Mouse (Mus musculus): ENCODE measurements around the gene Esrrg. TPM values are rescaled to one million over a fixed set of nuclear protein-coding genes. Genes with fewer than 3 reads are reported as not detected.

Gene Esrrg
- total and polyA plus RNA-seq, 3 experiments: not detected

DNA sequence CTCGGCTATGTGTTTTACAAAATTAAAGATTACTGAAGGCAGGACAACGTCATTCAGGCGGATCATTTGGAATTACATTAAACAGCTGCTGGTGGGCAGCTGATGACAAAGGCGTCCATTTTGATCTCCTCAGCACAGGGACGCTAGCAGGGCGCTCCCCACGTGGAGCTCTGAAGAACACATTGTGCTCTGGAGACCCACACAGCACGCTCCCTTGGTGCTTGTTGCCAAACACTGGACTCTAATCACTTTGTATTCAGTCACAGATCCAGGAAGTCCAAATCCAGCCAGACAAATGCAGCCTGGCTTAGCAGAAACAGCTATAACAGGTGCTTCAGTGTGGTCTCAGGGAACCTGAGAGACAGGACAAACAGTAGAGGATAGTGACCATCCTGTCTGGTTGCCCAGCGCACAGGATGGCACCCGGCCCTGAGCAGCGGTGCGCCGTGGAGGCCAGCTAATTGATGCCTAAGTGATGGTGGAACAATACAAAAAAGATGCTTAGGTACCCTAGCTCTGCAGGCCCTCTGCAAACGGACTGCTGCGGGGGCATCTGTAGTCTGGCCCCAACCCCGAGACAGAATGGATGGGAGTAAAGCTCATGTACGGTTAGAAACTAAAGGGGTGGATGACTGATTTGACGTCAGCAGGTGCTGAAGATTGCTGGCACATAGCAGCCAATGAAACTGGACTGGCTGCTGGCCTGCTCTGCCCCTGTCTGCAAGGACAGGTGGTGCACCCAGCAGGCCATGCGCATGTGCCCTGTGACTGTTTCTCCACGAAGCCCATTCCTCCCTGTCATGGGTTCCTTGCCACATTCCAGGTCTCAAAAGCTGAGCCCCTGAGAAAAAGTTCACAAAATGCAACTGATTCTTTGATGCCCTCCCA is 367.1 kb downstream of the Esrrg start:
- H3K79me2 ChIP-seq (replicated peaks; ENCODE audit: control insufficient read depth, extremely low read depth, insufficient read depth, poor library complexity, severe bottlenecking): no peaks in the 10 kb centered on the region
- no peak overlapping the region for H3K27ac ChIP-seq (ENCODE audit: insufficient read depth, low read depth)
- H3K9ac ChIP-seq (ENCODE audit: insufficient read depth, low read depth): no peak overlapping the region
- in situ Hi-C loops (cut with MboI; ENCODE audit: low pct_ligation_motif_present, low pct_unique_long_range_greater_than_20kb, low sequenced_read_pairs) (no loop called here), dilution Hi-C loops (cut with MboI; ENCODE audit: extremely low pct_ligation_motif_present, extremely low pct_unique_long_range_greater_than_20kb, low sequenced_read_pairs) (no loop called here)
- TF ChIP-seq ETS1 (conservative IDR thresholded peaks at IDR 0.05; ENCODE audit: low read depth, low read length) (no peak), JUND (conservative IDR thresholded peaks at IDR 0.05; ENCODE audit: low read depth, low read length) (no peak), ZC3H11A (IDR thresholded peaks at IDR 0.05; ENCODE audit: low read depth, low read length) (no peak), BHLHE40 (IDR thresholded peaks at IDR 0.05; ENCODE audit: low read depth, low read length) (no peak)
- H3K9me3 ChIP-seq (replicated peaks; ENCODE audit: low read length): peaks cover 86% of the 10 kb centered on the region
- DNase-seq (ENCODE audit: extremely low read depth): no peak
- H3K4me2 ChIP-seq (ENCODE audit: insufficient read depth, low read depth, poor library complexity, severe bottlenecking): no peak overlapping the region
- H3K36me3 ChIP-seq (replicated peaks in 1 of 2; ENCODE audit: control insufficient read depth in 1 of 2, insufficient read depth in 1 of 2, low read length in 1 of 2): no peaks in the 10 kb centered on the region
- no peak overlapping the region for H3K4me3 ChIP-seq (replicated peaks in 1 of 3; ENCODE audit: low read depth in 2 of 3, low read length in 2 of 3, poor library complexity in 1 of 3)
- no peaks in the 10 kb centered on the region for H3K27me3 ChIP-seq (replicated peaks)
- no peaks in the 10 kb centered on the region for H3K4me1 ChIP-seq (ENCODE audit: control insufficient read depth in 1 of 2, insufficient read depth in 2 of 2)

DNA sequence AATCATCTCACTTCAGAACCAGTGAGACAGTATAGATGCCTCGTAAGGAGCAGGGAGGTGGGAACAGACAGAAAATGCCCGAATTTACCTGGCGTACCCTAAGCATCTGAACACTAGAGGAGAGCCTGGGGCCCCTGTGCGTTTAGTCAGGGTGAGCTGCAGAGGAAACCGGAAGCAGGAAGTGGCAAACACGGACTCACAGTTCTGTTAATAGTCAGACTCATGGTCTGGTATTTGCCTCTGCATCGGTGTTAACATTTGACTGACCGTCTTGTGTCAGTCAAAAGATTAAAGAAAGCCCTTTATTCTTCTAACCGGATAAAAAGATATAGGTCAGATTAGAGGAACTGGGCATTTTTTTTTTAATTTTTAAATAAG is 367.8 kb downstream of the Esrrg start:
- TF ChIP-seq E2F4 (IDR thresholded peaks at IDR 0.05; ENCODE audit: insufficient replicate concordance, low read depth, low read length): no peak
- TF ChIP-seq NELFE (IDR thresholded peaks at IDR 0.05; ENCODE audit: low read depth, low read length): no peak
- TF ChIP-seq UBTF (IDR thresholded peaks at IDR 0.05; ENCODE audit: low read depth, low read length): no peak
- TF ChIP-seq MAFK (IDR thresholded peaks at IDR 0.05; ENCODE audit: insufficient replicate concordance, low read length): no peak
- TF ChIP-seq CHD1 (IDR thresholded peaks at IDR 0.05; ENCODE audit: low read depth, low read length): no peak
- no peak for TF ChIP-seq MEF2A (IDR thresholded peaks at IDR 0.05; ENCODE audit: borderline replicate concordance, low read depth, low read length)
- no peak for TF ChIP-seq ELF1 (IDR thresholded peaks at IDR 0.05; ENCODE audit: low read depth, low read length)
- no peak for TF ChIP-seq RAD21 (IDR thresholded peaks at IDR 0.05; ENCODE audit: low read depth, low read length)
- no peak for TF ChIP-seq ZKSCAN1 (IDR thresholded peaks at IDR 0.05; ENCODE audit: borderline replicate concordance, low read depth, low read length)
- no peak for TF ChIP-seq RCOR1 (conservative IDR thresholded peaks at IDR 0.05; ENCODE audit: low read depth, low read length)
- TF ChIP-seq KAT2A (IDR thresholded peaks at IDR 0.05; ENCODE audit: insufficient replicate concordance, low read length): no peak
- no peak for TF ChIP-seq CHD2 (IDR thresholded peaks at IDR 0.05; ENCODE audit: low read length)
- TF ChIP-seq MAZ (IDR thresholded peaks at IDR 0.05; ENCODE audit: low read depth, low read length): no peak
- TF ChIP-seq ZNF384 (IDR thresholded peaks at IDR 0.05; ENCODE audit: low read depth, low read length): no peak
- DNase-seq (ENCODE audit: extremely low read depth): no peak
- no peaks in the 10 kb centered on the region for H3K79me2 ChIP-seq (replicated peaks; ENCODE audit: control insufficient read depth, extremely low read depth, insufficient read depth, poor library complexity, severe bottlenecking)
- no peak overlapping the region for H3K4me2 ChIP-seq (ENCODE audit: insufficient read depth, low read depth, poor library complexity, severe bottlenecking)
- H3K27me3 ChIP-seq (replicated peaks): no peaks in the 10 kb centered on the region
- H3K9me3 ChIP-seq (replicated peaks; ENCODE audit: low read length): peaks cover 85% of the 10 kb centered on the region
- no peak overlapping the region for H3K27ac ChIP-seq (ENCODE audit: insufficient read depth, low read depth)
- H3K4me3 ChIP-seq (replicated peaks in 1 of 3; ENCODE audit: low read depth in 2 of 3, low read length in 2 of 3, poor library complexity in 1 of 3): no peak overlapping the region
- no peak overlapping the region for H3K9ac ChIP-seq (ENCODE audit: insufficient read depth, low read depth)
- H3K4me1 ChIP-seq (ENCODE audit: control insufficient read depth in 1 of 2, insufficient read depth in 2 of 2): no peaks in the 10 kb centered on the region
- in situ Hi-C loops (cut with MboI; ENCODE audit: low pct_ligation_motif_present, low pct_unique_long_range_greater_than_20kb, low sequenced_read_pairs) (no loop called here), dilution Hi-C loops (cut with MboI; ENCODE audit: extremely low pct_ligation_motif_present, extremely low pct_unique_long_range_greater_than_20kb, low sequenced_read_pairs) (no loop called here)
- no peaks in the 10 kb centered on the region for H3K36me3 ChIP-seq (replicated peaks in 1 of 2; ENCODE audit: control insufficient read depth in 1 of 2, insufficient read depth in 1 of 2, low read length in 1 of 2)
